Mouse (Mus musculus) liver, embryonic 13.5 days (tissue): ENCODE data around the gene Hivep3. TPM values are rescaled to one million over a fixed set of nuclear protein-coding genes. Genes with fewer than 3 reads are reported as not detected.

ENCODE experiments used
- ATAC-seq: fragments of 200-750 bp; cut with Nextera tagmentation; 2 replicates; pipeline ENCODE4 v1.8.0; 2017; ENCODE audit warnings: low read depth, mild to moderate bottlenecking, moderate number of reproducible peaks, moderate library complexity
- DNase-seq: peaks from one replicate; pipeline ENCODE4 v3.0.0; 2022
- H3K27ac ChIP-seq: fragments of 300-500 bp; sonication (generic); 2 replicates; pipeline ENCODE4 v1.5.1; 2015; ENCODE audit warnings: moderate library complexity, mild to moderate bottlenecking, inconsistent platforms
- H3K27me3 ChIP-seq: fragments of 300-500 bp; sonication (generic); 2 replicates; pipeline ENCODE4 v1.6.1; 2015; ENCODE audit warnings: mild to moderate bottlenecking, inconsistent platforms
- H3K36me3 ChIP-seq: fragments of 300-500 bp; sonication (generic); 2 replicates; pipeline ENCODE4 v1.6.1; 2015; ENCODE audit warnings: mild to moderate bottlenecking, inconsistent platforms
- H3K4me1 ChIP-seq: fragments of 300-500 bp; sonication (generic); replicated peaks from 2 replicates; pipeline ENCODE4 v1.6.1; 2015; ENCODE audit warnings: inconsistent platforms
- H3K4me2 ChIP-seq: fragments of 300-500 bp; sonication (generic); 2 replicates; pipeline ENCODE4 v1.6.1; 2015; ENCODE audit warnings: inconsistent platforms, mild to moderate bottlenecking, moderate library complexity
- H3K4me3 ChIP-seq: fragments of 300-500 bp; sonication (generic); replicated peaks from 2 replicates; pipeline ENCODE4 v1.5.1; 2015; ENCODE audit warnings: mild to moderate bottlenecking, inconsistent platforms
- H3K9ac ChIP-seq: fragments of 300-500 bp; sonication (generic); 2 replicates; pipeline ENCODE4 v1.6.1; 2015; ENCODE audit warnings: mild to moderate bottlenecking, inconsistent platforms
- H3K9me3 ChIP-seq: fragments of 300-500 bp; sonication (generic); replicated peaks from 2 replicates; pipeline ENCODE4 v1.6.1; 2016; ENCODE audit warnings: inconsistent platforms
- WGBS: fragments of 180-500 bp; shearing (Covaris S2); methylation state at CpG from one replicate; pipeline ENCODE4 v1.1.7; 2015; ENCODE audit not compliant: insufficient replicate concordance; 5-methylcytosine and 5-hydroxymethylcytosine counted together
- polyA plus RNA-seq: library from polyadenylated mRNA; unstranded; fragments of >200 nt; fragmentation: Nextera tagmentation; extraction: Ambion mirVana; gene quantifications from 2 replicates; pipeline ENCODE4 v1.2.1, GENCODE M21; 2015

Hivep3 gene
- polyA plus RNA-seq, 1 experiment from 2014 or later = 2.1 TPM

DNA sequence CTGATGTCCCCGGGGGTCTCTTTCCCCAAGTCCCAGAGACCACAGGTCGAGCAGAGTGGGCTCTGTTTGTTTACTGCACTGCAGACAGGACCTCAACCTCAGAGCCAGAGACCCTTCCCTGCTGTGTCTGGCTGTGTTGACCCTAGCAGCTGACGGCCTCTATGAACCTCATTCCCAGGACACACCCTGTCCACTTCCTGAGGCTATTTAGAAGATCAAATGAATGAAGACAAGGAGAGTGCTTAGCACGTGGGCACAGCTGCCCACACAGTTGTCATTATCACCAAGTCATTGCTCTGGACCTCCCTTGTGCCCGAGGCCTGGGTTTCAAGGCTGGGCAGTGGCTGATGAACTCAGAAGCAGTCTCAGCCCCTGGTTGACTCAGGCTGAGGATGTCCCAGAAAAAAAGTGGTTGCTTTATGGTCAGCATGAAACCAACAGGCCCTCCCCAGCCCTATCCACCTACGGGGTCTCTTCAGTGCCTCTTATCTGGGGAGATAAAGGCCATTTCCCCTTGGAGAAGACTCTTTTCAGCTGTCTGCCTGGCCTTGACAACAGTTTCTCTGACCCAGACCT is 416.8 kb downstream of the Hivep3 start:
- H3K9me3 ChIP-seq = no peaks in the 10 kb centered on the region
- H3K27ac ChIP-seq = no peak overlapping the region
- H3K27me3 ChIP-seq = peaks cover 31% of the 10 kb centered on the region
- no peak overlapping the region for H3K4me3 ChIP-seq
- H3K4me1 ChIP-seq = peaks cover 4% of the 10 kb centered on the region
- H3K9ac ChIP-seq = no peak overlapping the region
- no peak for DNase-seq
- no peak for ATAC-seq
- 29% methylated on average over 6 of the region's 6 CpGs for WGBS
- H3K4me2 ChIP-seq = no peak overlapping the region
- no peaks in the 10 kb centered on the region for H3K36me3 ChIP-seq

DNA sequence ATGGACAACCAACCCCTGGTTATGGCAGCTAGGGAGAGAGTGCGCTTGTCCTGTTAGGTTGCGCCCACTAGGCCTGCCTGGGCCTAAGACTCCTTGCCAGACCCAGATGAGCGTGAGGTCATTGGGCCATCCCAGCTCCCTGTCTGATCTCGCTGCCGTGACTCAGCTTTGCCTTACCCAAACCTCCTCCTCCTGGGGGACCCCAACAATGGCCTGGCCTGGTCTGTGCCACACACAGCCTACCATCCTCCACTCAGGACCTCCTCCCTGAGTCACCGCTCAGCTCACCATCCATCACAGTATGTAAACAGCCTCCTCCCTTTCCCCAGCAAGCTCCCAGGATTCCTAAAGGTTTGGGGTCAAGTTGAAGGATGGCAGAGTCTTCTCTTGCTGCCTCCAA is 418.3 kb downstream of the Hivep3 start:
- no peaks in the 10 kb centered on the region for H3K9me3 ChIP-seq

DNA sequence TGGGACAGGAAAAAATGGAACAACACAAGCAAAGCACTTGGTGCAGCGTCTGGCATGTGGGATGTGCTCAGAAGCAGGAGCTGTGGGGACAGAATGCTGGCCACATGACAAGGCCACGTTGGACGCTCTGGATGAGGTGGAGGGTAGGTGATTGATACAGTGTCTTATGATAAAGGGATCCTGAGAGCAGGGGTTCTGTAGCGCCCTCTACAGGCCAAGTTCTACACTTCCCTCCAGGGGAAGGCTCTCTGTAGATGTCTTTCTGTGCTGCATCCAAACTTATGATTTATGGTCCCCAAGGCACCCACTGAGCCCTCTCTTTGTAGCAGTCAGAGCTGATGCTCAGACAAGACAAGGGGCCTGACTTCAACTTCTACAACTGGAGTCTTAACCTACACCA is 419.1 kb downstream of the Hivep3 start:
- Histone ChIP-seq H3K27me3 (peaks cover 28% of the 10 kb centered on the region), H3K4me1 (peaks cover 4% of the 10 kb centered on the region), H3K4me3 (no peak overlapping the region), H3K4me2 (no peak overlapping the region), H3K9me3 (no peaks in the 10 kb centered on the region), H3K9ac (no peak overlapping the region), H3K36me3 (no peaks in the 10 kb centered on the region), H3K27ac (no peak overlapping the region)
- 53% methylated on average over 4 of the region's 4 CpGs for WGBS
- no peak for ATAC-seq
- DNase-seq = no peak

More for the DNA sequence above, 418.3 kb downstream of the Hivep3 start:
- no peaks in the 10 kb centered on the region for H3K36me3 ChIP-seq
- WGBS = 71% methylated on average over 6 of the region's 6 CpGs
- H3K4me3 ChIP-seq = no peak overlapping the region
- H3K9ac ChIP-seq = no peak overlapping the region
- H3K27me3 ChIP-seq = peaks cover 31% of the 10 kb centered on the region
- H3K4me2 ChIP-seq = no peak overlapping the region
- DNase-seq = no peak
- no peak for ATAC-seq
- peaks cover 4% of the 10 kb centered on the region for H3K4me1 ChIP-seq
- no peak overlapping the region for H3K27ac ChIP-seq

DNA sequence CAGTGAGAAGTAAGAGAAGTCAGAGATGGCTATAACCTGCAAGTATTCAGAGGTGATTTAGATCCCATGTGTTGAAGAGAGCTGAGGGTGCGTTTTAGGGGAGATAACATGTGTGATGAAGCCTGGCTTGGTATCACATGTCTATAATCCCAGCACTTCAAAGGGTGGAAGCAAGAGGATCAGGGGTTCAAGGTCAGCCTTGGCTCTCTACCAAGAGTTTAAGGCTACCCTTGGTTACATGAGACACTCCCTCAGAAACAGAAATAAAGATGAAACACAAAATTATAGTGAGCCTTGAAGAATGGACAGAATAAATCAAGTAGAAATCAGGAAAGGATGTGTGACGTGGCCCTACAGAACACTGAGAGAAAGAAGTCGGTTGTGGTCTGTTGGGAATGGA is 420.2 kb downstream of the Hivep3 start:
- no peak overlapping the region for H3K9ac ChIP-seq
- peaks cover 17% of the 10 kb centered on the region for H3K27me3 ChIP-seq
- ATAC-seq = no peak
- H3K4me2 ChIP-seq = no peak overlapping the region
- H3K27ac ChIP-seq = no peak overlapping the region
- H3K4me3 ChIP-seq = no peak overlapping the region
- no peaks in the 10 kb centered on the region for H3K9me3 ChIP-seq
- no peaks in the 10 kb centered on the region for H3K36me3 ChIP-seq
- 55% methylated on average over 3 of the region's 3 CpGs for WGBS
- no peak for DNase-seq
- peaks cover 3% of the 10 kb centered on the region for H3K4me1 ChIP-seq

DNA sequence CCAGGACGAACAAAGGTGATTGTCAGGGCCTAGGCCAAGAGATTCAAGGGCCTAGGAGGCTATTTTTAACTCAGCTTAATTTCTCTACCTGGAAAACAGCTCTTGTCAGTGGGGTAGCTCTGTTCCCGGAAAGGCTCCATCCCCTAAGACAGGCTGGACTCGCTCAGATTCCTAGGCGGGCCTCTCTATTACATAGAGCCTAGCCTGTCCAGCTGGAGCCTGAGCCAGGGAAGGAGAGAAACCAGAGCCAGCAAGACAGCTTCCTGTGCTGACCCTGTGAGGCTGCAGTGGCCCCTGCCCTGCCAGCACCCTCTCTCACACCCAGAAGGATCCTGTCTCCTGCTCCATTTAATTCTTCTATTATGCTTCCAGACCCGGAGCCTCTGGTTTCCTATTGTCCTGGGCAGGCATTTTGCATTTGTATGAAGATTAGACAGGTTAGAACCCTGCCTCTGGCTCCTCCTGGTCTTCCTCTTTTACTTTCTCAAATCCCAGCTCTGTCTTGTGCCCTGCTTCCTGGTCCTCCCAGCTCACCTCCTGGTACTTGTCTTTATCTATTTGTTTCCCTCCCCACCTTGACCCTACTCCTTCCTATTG is 425.2 kb downstream of the Hivep3 start:
- H3K36me3 ChIP-seq = no peaks in the 10 kb centered on the region
- no peak overlapping the region for H3K4me2 ChIP-seq
- 54% methylated on average over 5 of the region's 5 CpGs for WGBS
- DNase-seq (no peak), ATAC-seq (no peak)
- no peak overlapping the region for H3K9ac ChIP-seq
- H3K27ac ChIP-seq = no peak overlapping the region
- no peaks in the 10 kb centered on the region for H3K9me3 ChIP-seq
- H3K4me1 ChIP-seq = no peaks in the 10 kb centered on the region
- H3K27me3 ChIP-seq = peaks cover 8% of the 10 kb centered on the region; the same call in 1 of the 2 replicates
- H3K4me3 ChIP-seq = no peak overlapping the region

DNA sequence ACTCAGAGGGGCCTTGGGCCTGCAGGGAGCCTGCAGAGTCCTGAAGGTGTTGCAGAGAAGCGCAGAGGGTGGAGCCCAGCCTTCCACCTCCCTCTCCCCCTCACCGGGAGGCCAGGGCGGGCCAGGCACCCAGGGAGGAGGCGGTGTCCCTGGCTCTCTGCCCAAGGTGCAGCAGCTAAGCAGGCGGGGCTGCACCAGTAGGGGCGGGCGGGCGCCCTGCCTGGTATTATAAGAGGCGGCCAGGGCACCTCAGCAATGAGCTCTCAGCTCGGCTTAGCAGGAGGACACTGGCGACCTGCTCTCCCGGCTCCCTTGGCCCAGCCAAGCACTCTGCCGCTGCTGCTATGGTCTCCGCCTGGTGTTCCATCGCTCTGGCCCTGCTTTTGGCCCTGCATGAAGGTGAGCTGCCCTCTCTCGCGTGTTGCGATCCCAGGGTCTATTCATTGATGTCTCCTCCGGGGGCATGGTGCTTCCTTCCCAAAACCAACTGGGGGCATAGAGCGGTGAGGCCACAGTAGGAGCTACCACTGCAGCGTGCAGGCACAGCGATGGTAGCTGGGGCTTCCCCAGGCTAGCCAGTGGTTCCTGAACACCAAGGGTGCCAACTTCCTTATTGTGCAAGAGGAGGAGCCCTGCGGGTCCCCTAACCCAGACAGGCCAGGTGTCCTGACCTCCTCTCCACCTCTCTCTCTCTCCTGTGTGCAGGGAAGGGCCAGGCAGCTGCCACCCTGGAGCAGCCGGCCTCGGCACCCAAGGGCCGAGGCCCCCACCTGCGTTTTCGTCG is 427.8 kb downstream of the Hivep3 start, which contains the start of gene Edn2:
Gene Edn2 (plus strand): TSS at position 41 of the 784 bp plus-strand sequence.
- Histone ChIP-seq H3K9ac (no peak within 1 kb of the TSS), H3K4me3 (no peak within 1 kb of the TSS)

DNA sequence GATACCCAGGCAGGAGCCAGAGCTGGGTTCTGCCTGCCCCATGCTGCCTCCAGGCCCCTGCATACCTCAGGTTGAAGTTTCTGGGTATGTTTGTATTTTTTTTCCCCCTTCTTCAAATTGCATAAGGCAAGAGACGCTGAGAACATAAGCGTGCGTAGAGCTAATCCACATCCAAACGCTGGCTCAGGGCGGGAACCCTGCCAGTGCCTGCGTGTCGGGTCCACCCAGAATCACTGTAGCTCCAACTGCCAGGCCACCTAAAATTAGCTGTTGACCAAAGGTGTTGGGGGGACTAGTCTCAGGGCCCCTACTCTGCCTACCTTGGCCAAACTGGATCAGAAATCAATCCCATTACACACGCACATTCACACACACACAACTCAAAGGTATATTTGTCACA is 429.0 kb downstream of the Hivep3 start:
- Histone ChIP-seq H3K27ac (no peak overlapping the region), H3K4me3 (no peak overlapping the region), H3K9me3 (no peaks in the 10 kb centered on the region), H3K9ac (no peak overlapping the region), H3K4me2 (no peak overlapping the region), H3K27me3 (peaks cover 8% of the 10 kb centered on the region; the same call in 1 of the 2 replicates), H3K36me3 (no peaks in the 10 kb centered on the region), H3K4me1 (no peaks in the 10 kb centered on the region)
- 71% methylated on average over 8 of the region's 8 CpGs for WGBS
- DNase-seq (no peak), ATAC-seq (no peak)

More for the DNA sequence above, 427.8 kb downstream of the Hivep3 start, which contains the start of gene Edn2:
- H3K27ac ChIP-seq = no peak within 1 kb of the TSS
- H3K4me2 ChIP-seq = no peak within 1 kb of the TSS
- no peak for ATAC-seq
- H3K36me3 ChIP-seq = no peaks in the 10 kb centered on the region
- WGBS = 39% methylated on average over 27 of the region's 29 CpGs
- no peaks in the 10 kb centered on the region for H3K4me1 ChIP-seq
- H3K9me3 ChIP-seq = no peaks in the 10 kb centered on the region
- peaks cover 8% of the 10 kb centered on the region; the same call in 1 of the 2 replicates for H3K27me3 ChIP-seq
- no peak for DNase-seq

DNA sequence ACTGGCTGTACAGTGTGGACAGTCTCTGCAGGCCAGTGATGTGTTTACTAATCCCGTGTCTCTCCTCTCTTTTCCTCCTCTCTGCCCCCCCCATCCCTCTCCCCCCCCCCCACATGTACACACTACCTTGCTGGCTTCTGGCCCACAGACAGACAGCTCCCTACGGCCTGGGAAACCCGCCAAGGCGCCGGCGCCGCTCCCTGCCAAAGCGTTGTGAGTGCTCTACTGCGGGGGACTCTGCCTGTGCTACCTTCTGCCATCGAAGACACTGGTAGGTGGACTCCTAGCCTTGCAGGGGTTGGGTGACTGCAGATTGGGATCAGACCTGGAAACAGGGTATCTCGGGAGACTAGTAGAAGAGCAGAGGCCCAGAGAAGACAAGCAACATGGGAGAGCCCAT is 429.7 kb downstream of the Hivep3 start:
- DNase-seq (no peak), ATAC-seq (no peak)
- Histone ChIP-seq H3K4me1 (no peaks in the 10 kb centered on the region), H3K4me2 (no peak overlapping the region), H3K27me3 (peaks cover 8% of the 10 kb centered on the region; the same call in 1 of the 2 replicates), H3K4me3 (no peak overlapping the region), H3K27ac (no peak overlapping the region), H3K9ac (no peak overlapping the region), H3K9me3 (no peaks in the 10 kb centered on the region), H3K36me3 (no peaks in the 10 kb centered on the region)
- WGBS = 52% methylated on average over 11 of the region's 11 CpGs

DNA sequence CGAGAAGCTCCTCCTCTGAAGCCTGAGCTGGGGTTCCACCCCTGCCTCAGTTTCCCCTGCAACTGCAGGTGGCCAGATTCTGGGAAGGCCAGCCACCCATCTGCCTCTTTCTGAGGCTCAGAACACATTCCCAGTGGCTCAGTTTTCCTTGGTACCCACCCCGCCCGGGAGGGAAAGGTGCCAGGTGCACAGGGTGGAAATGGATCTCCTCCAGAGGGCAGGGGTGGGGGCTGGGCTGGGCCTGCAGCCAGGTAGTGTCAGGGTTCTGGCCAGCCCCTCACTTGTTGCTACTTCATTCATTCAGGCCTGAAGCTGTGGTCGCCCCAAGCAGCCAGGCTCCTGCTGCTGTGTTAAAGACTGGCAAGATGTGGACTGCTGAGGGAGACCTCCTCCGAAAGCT is 430.7 kb downstream of the Hivep3 start:
- Histone ChIP-seq H3K4me3 (no peak overlapping the region), H3K9me3 (no peaks in the 10 kb centered on the region), H3K27ac (no peak overlapping the region), H3K27me3 (peaks cover 8% of the 10 kb centered on the region; the same call in 1 of the 2 replicates), H3K36me3 (no peaks in the 10 kb centered on the region), H3K4me2 (no peak overlapping the region), H3K4me1 (no peaks in the 10 kb centered on the region), H3K9ac (no peak overlapping the region)
- no peak for DNase-seq
- 63% methylated on average over 5 of the region's 5 CpGs for WGBS
- no peak for ATAC-seq

DNA sequence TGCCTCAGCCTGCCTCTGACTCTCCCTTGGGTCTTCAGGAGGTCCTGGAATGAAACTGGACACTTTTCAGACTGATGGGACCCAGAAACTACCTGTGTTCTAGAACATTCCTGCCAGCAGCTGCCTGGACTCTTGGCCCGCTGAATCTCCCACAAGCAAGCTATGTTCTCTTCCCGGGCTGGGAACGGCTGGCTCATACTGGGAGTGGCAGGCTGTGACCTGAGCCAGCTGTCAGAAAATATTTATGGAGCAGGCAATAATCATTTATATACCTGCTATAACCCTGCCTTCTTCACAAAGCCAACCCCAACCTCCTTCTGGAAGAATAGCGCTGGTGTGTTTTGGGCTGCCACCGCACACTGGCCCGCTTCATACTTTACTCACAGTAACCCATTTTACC is 434.2 kb downstream of the Hivep3 start:
- WGBS = 75% methylated on average over 6 of the region's 6 CpGs
- H3K27ac ChIP-seq = no peak overlapping the region
- no peak for ATAC-seq

DNA sequence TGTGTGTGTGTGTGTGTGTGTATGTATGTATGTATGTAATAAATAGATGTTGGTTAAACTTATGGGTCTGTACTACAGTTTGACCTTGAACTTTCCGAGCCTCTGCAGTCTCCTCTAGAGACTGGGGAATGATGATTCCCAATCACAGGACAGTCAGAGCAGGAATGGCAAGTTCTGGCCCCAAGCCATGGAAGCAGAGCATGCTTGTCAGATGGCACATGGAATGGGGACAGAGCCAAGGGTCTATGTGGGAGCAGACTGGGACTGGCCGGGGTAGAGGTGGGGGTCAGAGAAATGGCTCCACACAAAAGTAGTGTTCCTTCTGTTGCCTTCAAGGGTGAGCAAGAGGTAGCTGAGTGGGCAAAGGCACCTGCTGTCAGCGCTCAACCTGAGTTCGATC is 434.8 kb downstream of the Hivep3 start:
- no peaks in the 10 kb centered on the region for H3K4me1 ChIP-seq
- no peaks in the 10 kb centered on the region for H3K36me3 ChIP-seq
- no peak overlapping the region for H3K27ac ChIP-seq
- WGBS = 70% methylated on average over 4 of the region's 4 CpGs
- no peak overlapping the region for H3K9ac ChIP-seq
- no peaks in the 10 kb centered on the region for H3K27me3 ChIP-seq
- H3K9me3 ChIP-seq = no peaks in the 10 kb centered on the region
- no peak overlapping the region for H3K4me2 ChIP-seq
- ATAC-seq = no peak
- no peak for DNase-seq
- H3K4me3 ChIP-seq = no peak overlapping the region

More for the DNA sequence above, 434.2 kb downstream of the Hivep3 start:
- Histone ChIP-seq H3K4me2 (no peak overlapping the region), H3K27me3 (no peaks in the 10 kb centered on the region), H3K9me3 (no peaks in the 10 kb centered on the region), H3K4me3 (no peak overlapping the region), H3K4me1 (no peaks in the 10 kb centered on the region), H3K36me3 (no peaks in the 10 kb centered on the region), H3K9ac (no peak overlapping the region)
- no peak for DNase-seq
